Mouse (Mus musculus) forebrain, embryonic 10.5 days (tissue): ENCODE measurements around the gene Rasgef1b. TPM values are rescaled to one million over a fixed set of nuclear protein-coding genes. Genes with fewer than 3 reads are reported as not detected.

Experiments
- DNase-seq: peaks from one replicate; pipeline ENCODE4 v3.0.0-alpha.2; 2017; ENCODE audit warnings: low spot score; ENCODE audit errors: extremely low spot score
- H3K27ac ChIP-seq: fragments of 300-500 bp; sonication (generic); 2 replicates; pipeline ENCODE4 v1.5.1; 2016; ENCODE audit warnings: mild to moderate bottlenecking
- H3K27me3 ChIP-seq: fragments of 300-500 bp; sonication (generic); 2 replicates; pipeline ENCODE4 v1.6.1; 2016; ENCODE audit warnings: mild to moderate bottlenecking; ENCODE audit not compliant: poor library complexity, severe bottlenecking
- H3K36me3 ChIP-seq: fragments of 300-500 bp; sonication (generic); replicated peaks from 2 replicates; pipeline ENCODE4 v1.6.1; 2016; ENCODE audit warnings: mild to moderate bottlenecking, moderate library complexity
- H3K4me1 ChIP-seq: fragments of 300-500 bp; sonication (generic); 2 replicates; pipeline ENCODE4 v1.6.1; 2016
- H3K4me3 ChIP-seq: fragments of 300-500 bp; sonication (generic); 2 replicates; pipeline ENCODE4 v1.5.1; 2016; ENCODE audit warnings: mild to moderate bottlenecking, moderate library complexity
- H3K9me3 ChIP-seq: fragments of 300-500 bp; sonication (generic); 2 replicates; pipeline ENCODE4 v1.6.1; 2016; ENCODE audit warnings: mild to moderate bottlenecking, moderate library complexity
- WGBS: fragments of 180-500 bp; shearing (Covaris S2); methylation state at CpG from one replicate; pipeline ENCODE4 v1.1.7; 2016; 5-methylcytosine and 5-hydroxymethylcytosine counted together
- polyA plus RNA-seq: library from polyadenylated mRNA; unstranded; fragments of >200 nt; fragmentation: Nextera tagmentation; extraction: Ambion mirVana; gene quantifications from 2 replicates; pipeline ENCODE4 v1.2.1, GENCODE M21; 2016

Rasgef1b gene
- polyA plus RNA-seq, 1 experiment from 2014 or later, result 9.5 TPM

DNA sequence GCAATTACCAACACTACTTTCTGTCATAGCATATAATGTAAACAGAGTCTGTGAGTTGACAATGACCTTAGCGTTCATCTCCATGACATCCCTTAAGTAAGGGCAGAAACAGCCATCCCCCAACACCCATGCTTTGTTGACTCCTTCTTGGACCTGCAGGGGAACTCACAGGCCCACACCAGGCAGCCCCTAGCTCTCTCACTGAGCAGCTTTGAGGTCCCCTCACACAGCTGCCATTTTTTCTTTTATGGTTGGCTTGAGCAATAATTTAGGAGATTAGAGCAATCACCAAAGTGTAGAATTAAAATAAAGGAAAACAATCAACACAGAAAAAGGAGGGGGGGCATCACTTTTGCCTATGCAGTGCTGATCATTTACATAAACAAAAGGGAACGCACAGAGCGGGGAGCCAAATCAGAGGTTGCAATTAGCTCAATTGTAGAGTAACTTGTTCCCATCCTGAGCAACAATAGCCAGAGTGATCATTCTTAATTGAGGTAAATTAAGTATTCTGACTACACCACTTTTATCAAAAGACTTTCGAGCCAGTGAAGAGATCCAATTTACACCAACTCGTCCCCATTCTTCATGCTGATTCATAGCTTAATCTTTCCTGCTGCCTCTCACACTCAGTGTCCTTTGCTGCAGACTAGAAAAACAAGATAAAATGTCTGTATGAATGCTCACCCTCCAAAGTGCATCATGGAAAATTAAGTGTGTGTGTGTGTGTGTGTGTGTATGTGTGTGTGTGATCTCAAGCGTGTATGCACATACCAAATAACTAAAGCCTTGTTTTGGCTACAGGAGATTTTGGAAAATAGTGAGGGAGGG lies 184.0 kb downstream of the Rasgef1b start:
- Histone ChIP-seq H3K27ac (no peak overlapping the region), H3K4me3 (no peak overlapping the region), H3K36me3 (no peaks in the 10 kb centered on the region), H3K27me3 (peaks cover 84% of the 10 kb centered on the region), H3K9me3 (no peaks in the 10 kb centered on the region), H3K4me1 (peaks cover 52% of the 10 kb centered on the region)
- no peak for DNase-seq
- WGBS, result 38% methylated on average over 6 of the region's 6 CpGs

- 80% methylated on average over 2 of the region's 2 CpGs for WGBS
- H3K4me3 ChIP-seq, result no peak overlapping the region
These were observed 186.7 kb downstream of the Rasgef1b start for GRCm38 (mm10) chr5:99541999-99542765.

DNA sequence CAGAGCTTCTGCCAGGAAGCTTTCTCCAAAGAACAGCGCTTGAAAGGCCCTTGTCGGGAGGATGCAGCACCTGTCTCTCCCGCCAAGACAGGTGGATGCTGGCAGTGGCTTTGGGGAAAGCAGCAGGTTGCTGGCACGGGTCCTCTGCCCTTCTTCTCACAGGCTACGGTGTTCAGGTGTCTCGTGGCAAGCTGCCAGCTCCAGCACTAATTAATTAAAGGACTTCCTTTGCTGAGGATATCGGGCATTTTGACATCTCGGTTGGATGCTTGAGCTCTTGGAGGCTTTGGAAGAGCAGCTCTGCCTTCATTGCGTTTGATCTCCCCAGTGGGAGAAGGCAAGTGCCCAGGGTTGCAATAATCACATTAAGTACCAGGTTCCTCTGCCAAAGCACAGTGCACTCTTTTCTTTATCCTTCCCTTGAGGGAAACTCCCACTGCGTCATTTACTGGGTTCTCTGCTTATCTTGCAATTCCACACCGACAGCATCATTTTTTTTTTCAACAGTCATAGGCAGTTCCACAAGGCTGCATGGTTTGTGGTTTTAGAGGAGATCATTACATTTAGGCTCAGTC lies 187.5 kb downstream of the Rasgef1b start:
- no peak for DNase-seq
- 41% methylated on average over 11 of the region's 11 CpGs for WGBS
- no peak overlapping the region for H3K27ac ChIP-seq
- H3K27me3 ChIP-seq, result peaks cover 62% of the 10 kb centered on the region
- H3K9me3 ChIP-seq, result no peaks in the 10 kb centered on the region
- H3K36me3 ChIP-seq, result no peaks in the 10 kb centered on the region
- peaks cover 52% of the 10 kb centered on the region for H3K4me1 ChIP-seq
- no peak overlapping the region for H3K4me3 ChIP-seq

More at GRCm38 (mm10) chr5:99541999-99542765, 186.7 kb downstream of the Rasgef1b start:
- Histone ChIP-seq H3K9me3 (no peaks in the 10 kb centered on the region), H3K27me3 (peaks cover 70% of the 10 kb centered on the region), H3K36me3 (no peaks in the 10 kb centered on the region), H3K27ac (no peak overlapping the region), H3K4me1 (peaks cover 52% of the 10 kb centered on the region)
- no peak for DNase-seq

GRCm38 (mm10) chr5:99533416-99533815 lies 195.4 kb downstream of the Rasgef1b start:
- H3K4me1 ChIP-seq, result no peaks in the 10 kb centered on the region
- H3K27ac ChIP-seq, result no peak overlapping the region
- WGBS, result 76% methylated on average over 7 of the region's 7 CpGs
- no peaks in the 10 kb centered on the region for H3K9me3 ChIP-seq
- no peak overlapping the region for H3K4me3 ChIP-seq
- H3K36me3 ChIP-seq, result no peaks in the 10 kb centered on the region
- DNase-seq, result no peak
- H3K27me3 ChIP-seq, result no peaks in the 10 kb centered on the region

GRCm38 (mm10) chr5:99526797-99527201 lies 202.1 kb downstream of the Rasgef1b start:
- WGBS, result 87% methylated on average over 7 of the region's 7 CpGs
- DNase-seq, result no peak
- Histone ChIP-seq H3K27me3 (no peaks in the 10 kb centered on the region), H3K36me3 (no peaks in the 10 kb centered on the region), H3K4me3 (no peak overlapping the region), H3K4me1 (peaks cover 11% of the 10 kb centered on the region), H3K27ac (no peak overlapping the region), H3K9me3 (no peaks in the 10 kb centered on the region)

- WGBS, result 83% methylated on average over 4 of the region's 4 CpGs
- Histone ChIP-seq H3K27me3 (no peaks in the 10 kb centered on the region), H3K9me3 (no peaks in the 10 kb centered on the region), H3K27ac (no peak overlapping the region), H3K36me3 (no peaks in the 10 kb centered on the region), H3K4me1 (peaks cover 11% of the 10 kb centered on the region), H3K4me3 (no peak overlapping the region)
- DNase-seq, result no peak
These were observed 203.2 kb downstream of the Rasgef1b start for GRCm38 (mm10) chr5:99525649-99526048.

DNA sequence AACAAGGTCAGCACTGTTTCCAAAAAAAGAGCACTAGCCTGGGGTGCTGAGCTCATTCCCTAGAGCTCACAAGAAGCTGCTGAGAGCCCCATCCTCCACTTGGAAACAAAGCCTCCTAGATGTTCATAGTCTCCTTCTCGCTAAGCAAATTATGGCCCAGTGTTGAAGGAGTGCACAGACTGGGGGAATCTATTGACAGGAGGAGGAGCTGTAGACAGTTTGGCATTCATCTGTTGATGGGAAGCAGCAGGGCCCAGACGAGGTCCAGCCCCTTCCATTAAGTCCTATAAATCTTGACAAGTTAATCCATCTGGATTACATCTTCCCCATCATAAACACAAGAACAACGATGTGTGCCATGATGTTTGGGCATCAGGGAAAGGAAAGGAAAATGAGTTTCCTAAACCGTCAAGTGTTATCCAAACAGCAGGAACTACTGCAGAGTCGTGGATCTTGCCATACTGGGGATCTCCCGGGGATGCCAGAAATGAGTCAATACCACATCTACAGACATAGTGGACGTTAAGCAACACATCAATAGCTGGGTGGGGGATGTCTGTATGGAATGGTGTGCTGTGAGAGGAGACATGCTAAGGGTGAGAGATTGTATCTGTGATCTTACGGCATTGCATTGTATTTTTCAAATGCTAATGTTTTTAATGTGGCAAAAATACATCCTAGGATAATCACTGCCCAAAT lies 206.1 kb downstream of the Rasgef1b start:
- 47% methylated on average over 8 of the region's 8 CpGs for WGBS
- Histone ChIP-seq H3K27ac (no peak overlapping the region), H3K9me3 (no peaks in the 10 kb centered on the region), H3K4me1 (peaks cover 22% of the 10 kb centered on the region), H3K4me3 (no peak overlapping the region), H3K27me3 (no peaks in the 10 kb centered on the region), H3K36me3 (no peaks in the 10 kb centered on the region)
- no peak for DNase-seq

DNA sequence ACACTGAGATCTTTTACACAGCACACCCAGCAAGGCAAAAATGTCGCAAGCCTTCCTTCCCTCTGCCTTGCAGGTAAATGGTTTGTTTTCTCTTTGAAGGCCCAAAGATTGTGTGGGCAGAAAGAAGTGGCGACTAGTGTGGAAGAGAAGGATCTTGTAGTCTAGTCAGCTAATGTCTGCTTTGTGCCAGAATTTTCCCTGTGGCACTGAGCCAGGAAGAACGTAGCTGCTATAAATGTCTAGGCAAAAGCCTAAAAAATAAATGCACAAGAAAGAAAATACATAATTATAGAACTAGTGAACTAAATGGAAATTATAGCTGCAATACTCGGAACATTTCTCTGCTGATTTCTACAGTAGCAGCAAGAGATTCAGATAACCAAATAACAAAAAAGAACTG lies 207.5 kb downstream of the Rasgef1b start:
- no peak overlapping the region for H3K4me3 ChIP-seq
- H3K36me3 ChIP-seq, result no peaks in the 10 kb centered on the region
- DNase-seq, result no peak
- H3K27ac ChIP-seq, result no peak overlapping the region
- 90% methylated on average over 4 of the region's 4 CpGs for WGBS
- H3K27me3 ChIP-seq, result no peaks in the 10 kb centered on the region
- H3K4me1 ChIP-seq, result peaks cover 22% of the 10 kb centered on the region
- H3K9me3 ChIP-seq, result no peaks in the 10 kb centered on the region

- no peaks in the 10 kb centered on the region for H3K9me3 ChIP-seq
- H3K36me3 ChIP-seq, result no peaks in the 10 kb centered on the region
- no peak overlapping the region for H3K4me3 ChIP-seq
- DNase-seq, result no peak
- H3K4me1 ChIP-seq, result peaks cover 22% of the 10 kb centered on the region
- 81% methylated on average over 2 of the region's 2 CpGs for WGBS
- no peaks in the 10 kb centered on the region for H3K27me3 ChIP-seq
- H3K27ac ChIP-seq, result no peak overlapping the region
These were observed 209.3 kb downstream of the Rasgef1b start for GRCm38 (mm10) chr5:99519556-99519955.

GRCm38 (mm10) chr5:99519023-99519422 lies 209.8 kb downstream of the Rasgef1b start:
- H3K4me1 ChIP-seq, result peaks cover 22% of the 10 kb centered on the region
- no peaks in the 10 kb centered on the region for H3K9me3 ChIP-seq
- no peak overlapping the region for H3K27ac ChIP-seq
- H3K4me3 ChIP-seq, result no peak overlapping the region
- no peaks in the 10 kb centered on the region for H3K36me3 ChIP-seq
- 80% methylated on average over 4 of the region's 4 CpGs for WGBS
- no peaks in the 10 kb centered on the region for H3K27me3 ChIP-seq
- no peak for DNase-seq

- Histone ChIP-seq H3K36me3 (no peaks in the 10 kb centered on the region), H3K4me3 (no peak overlapping the region), H3K9me3 (no peaks in the 10 kb centered on the region), H3K27me3 (no peaks in the 10 kb centered on the region), H3K27ac (no peak overlapping the region), H3K4me1 (peaks cover 36% of the 10 kb centered on the region)
- WGBS, result 95% methylated on average over 5 of the region's 5 CpGs
- DNase-seq, result no peak
These were observed 212.7 kb downstream of the Rasgef1b start for GRCm38 (mm10) chr5:99516207-99516606.

DNA sequence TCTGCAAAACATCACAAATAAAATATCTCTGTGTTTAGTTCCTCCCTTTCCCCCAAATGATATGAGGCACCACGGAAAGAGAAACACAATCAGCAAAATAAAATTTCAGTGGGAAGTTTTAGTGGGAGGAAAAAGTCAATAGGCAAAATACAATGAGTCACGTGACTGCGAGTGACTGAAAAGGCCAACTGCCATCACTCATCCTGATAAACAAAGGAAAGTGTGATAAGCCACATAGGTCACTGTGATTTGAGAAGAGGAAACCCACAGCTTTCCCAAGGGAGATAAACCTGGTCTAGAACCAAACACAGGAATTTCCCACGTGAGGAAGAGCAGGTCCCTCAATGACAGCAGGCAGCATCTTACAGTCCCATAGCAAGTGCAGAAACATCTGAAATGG lies 213.1 kb downstream of the Rasgef1b start:
- H3K36me3 ChIP-seq, result no peaks in the 10 kb centered on the region
- no peak overlapping the region for H3K27ac ChIP-seq

More for the DNA sequence above, 213.1 kb downstream of the Rasgef1b start:
- Histone ChIP-seq H3K4me1 (peaks cover 41% of the 10 kb centered on the region), H3K27me3 (no peaks in the 10 kb centered on the region), H3K9me3 (no peaks in the 10 kb centered on the region), H3K4me3 (no peak overlapping the region)
- no peak for DNase-seq
- 87% methylated on average over 4 of the region's 4 CpGs for WGBS
